Mouse (Mus musculus) forebrain, embryonic 16.5 days (tissue): ENCODE measurements around the gene Ccnd3. TPM values are rescaled to one million over a fixed set of nuclear protein-coding genes. Genes with fewer than 3 reads are reported as not detected.

Experiments
- ATAC-seq: fragments of 200-750 bp; cut with Nextera tagmentation; 2 replicates; pipeline ENCODE4 v1.8.0; 2017; ENCODE audit warnings: mild to moderate bottlenecking, moderate library complexity
- H3K27ac ChIP-seq: fragments of 300-500 bp; sonication (generic); 2 replicates; pipeline ENCODE4 v1.5.1; 2014; ENCODE audit warnings: low read length, control low read depth
- H3K27me3 ChIP-seq: fragments of 300-500 bp; sonication (generic); replicated peaks from 2 replicates; pipeline ENCODE4 v1.6.1; 2014; ENCODE audit warnings: low read length; ENCODE audit not compliant: control insufficient read depth, insufficient read depth
- H3K36me3 ChIP-seq: fragments of 300-500 bp; sonication (generic); 2 replicates; pipeline ENCODE4 v1.6.1; 2014; ENCODE audit not compliant: control insufficient read depth, insufficient read depth
- H3K4me1 ChIP-seq: fragments of 300-500 bp; sonication (generic); replicated peaks from 2 replicates; pipeline ENCODE4 v1.6.1; 2014; ENCODE audit warnings: low read length; ENCODE audit not compliant: control insufficient read depth, insufficient read depth
- H3K4me2 ChIP-seq: fragments of 300-500 bp; sonication (generic); 2 replicates; pipeline ENCODE4 v1.6.1; 2014; ENCODE audit warnings: mild to moderate bottlenecking, low read length, control low read depth
- H3K4me3 ChIP-seq: fragments of 300-500 bp; sonication (generic); replicated peaks from 2 replicates; pipeline ENCODE4 v1.5.1; 2014; ENCODE audit warnings: mild to moderate bottlenecking, low read length, control low read depth
- H3K9ac ChIP-seq: fragments of 300-500 bp; sonication (generic); replicated peaks from 2 replicates; pipeline ENCODE4 v1.6.1; 2014; ENCODE audit warnings: low read depth, low read length, control low read depth
- H3K9me3 ChIP-seq: fragments of 300-500 bp; sonication (generic); 2 replicates; pipeline ENCODE4 v1.6.1; 2016; ENCODE audit warnings: low read length; ENCODE audit not compliant: control insufficient read depth
- WGBS: fragments of 180-500 bp; shearing (Covaris S2); extraction: QIAGEN DNeasy Blood & Tissue Kit; methylation state at CpG from one replicate; pipeline ENCODE4 v1.1.7; 2014; 5-methylcytosine and 5-hydroxymethylcytosine counted together
- polyA plus RNA-seq: library from polyadenylated mRNA; unstranded; fragments of >200 nt; fragmentation: Nextera tagmentation; extraction: Ambion mirVana; gene quantifications from 2 replicates; pipeline ENCODE4 v1.2.1, GENCODE M21; 2015

Ccnd3 gene
- polyA plus RNA-seq, 1 experiment from 2014 or later = 58.5 TPM

DNA sequence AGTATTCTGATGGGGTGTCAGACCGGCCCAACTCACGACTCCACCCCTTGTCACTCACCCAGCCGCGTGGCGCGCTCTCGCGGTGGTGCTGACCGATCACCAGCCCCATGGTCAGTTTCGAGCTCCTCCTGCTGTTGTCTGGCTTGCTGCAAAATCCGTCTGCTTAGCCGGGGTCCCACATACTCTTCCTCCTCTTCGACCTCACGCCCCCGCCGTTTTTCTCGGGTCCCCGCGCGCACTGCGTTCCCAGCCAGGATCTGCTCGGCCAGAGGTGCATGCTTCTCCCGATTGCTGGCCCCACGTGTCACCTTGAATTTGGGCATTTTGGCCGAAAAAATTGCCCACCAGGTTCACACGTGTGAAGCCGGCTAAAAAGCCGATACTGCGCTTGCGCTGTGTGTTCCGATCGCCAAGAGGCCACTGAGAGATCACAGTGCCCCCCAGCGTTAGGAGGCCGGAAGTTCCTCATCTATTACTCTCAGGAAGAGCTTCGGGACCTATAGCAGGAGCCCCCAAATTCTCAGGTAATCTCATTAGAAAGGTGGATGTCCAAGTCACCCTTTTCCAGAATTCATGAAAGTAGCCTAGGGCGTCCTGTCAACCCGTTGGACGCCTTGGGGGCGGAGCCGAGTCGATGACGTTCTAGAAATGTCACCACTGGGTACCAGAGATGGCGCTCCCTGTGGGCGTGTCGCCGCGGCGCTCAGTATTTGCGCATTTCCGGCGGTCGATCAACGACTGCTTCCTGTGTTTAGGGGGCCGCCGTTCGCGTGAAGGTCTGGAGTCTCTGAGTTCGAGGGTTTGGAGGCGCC lies 106.2 kb downstream of the Ccnd3 start, which contains the start of the genes Bysl, Med20 and Gm20517:
Gene Bysl, minus strand, starts transcription at position 644 of the 812 bp plus-strand sequence.
Gene Med20, plus strand, starts transcription at position 734 of the 812 bp plus-strand sequence.
Gene Gm20517, plus strand, starts transcription at position 741 of the 812 bp plus-strand sequence.
- peak within 1 kb of the TSS; percentile 75 for H3K9ac ChIP-seq
- H3K4me2 ChIP-seq = peak within 1 kb of the TSS; percentile 94

DNA sequence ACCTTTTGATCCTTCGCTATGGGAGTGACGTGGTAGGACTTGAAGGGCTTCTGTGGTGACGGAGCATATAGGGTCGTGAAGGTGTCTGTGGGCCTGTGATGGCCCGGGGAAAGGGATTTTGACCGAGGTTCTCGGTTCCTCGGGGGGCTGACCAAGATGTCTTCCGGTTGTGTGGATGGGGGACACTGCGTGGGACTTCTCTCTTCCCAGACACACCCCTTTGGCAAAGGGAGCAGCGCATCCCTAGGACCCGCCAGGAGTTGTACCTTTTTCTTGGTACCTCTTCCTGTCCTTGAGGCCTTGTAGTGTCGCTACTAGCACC lies 106.8 kb downstream of the Ccnd3 start:
- H3K36me3 ChIP-seq = peaks cover 5% of the 10 kb centered on the region; the same call in 1 of the 2 replicates
- peak overlapping the region; percentile 75 for H3K9ac ChIP-seq
- H3K4me2 ChIP-seq = peak overlapping the region; percentile 94
- H3K27me3 ChIP-seq = no peaks in the 10 kb centered on the region
- peak overlapping the region; percentile 94 for H3K4me3 ChIP-seq
- ATAC-seq = no peak; the same call in 1 of the 2 replicates
- H3K9me3 ChIP-seq = no peaks in the 10 kb centered on the region
- peak overlapping the region; percentile 37; the same call in 1 of the 2 replicates for H3K27ac ChIP-seq
- WGBS = 0% methylated on average over 13 of the region's 13 CpGs
- H3K4me1 ChIP-seq = peaks cover 24% of the 10 kb centered on the region

More for the DNA sequence above, 106.2 kb downstream of the Ccnd3 start, which contains the start of the genes Bysl, Med20 and Gm20517:
- Histone ChIP-seq H3K27me3 (no peaks in the 10 kb centered on the region), H3K4me1 (peaks cover 24% of the 10 kb centered on the region), H3K36me3 (peaks cover 7% of the 10 kb centered on the region; the same call in 1 of the 2 replicates), H3K27ac (peak within 1 kb of the TSS; percentile 68), H3K9me3 (no peaks in the 10 kb centered on the region), H3K4me3 (peak within 1 kb of the TSS; percentile 94)
- WGBS = under 1% methylated on average over 59 of the region's 59 CpGs
- ATAC-seq = peak; percentile 97

DNA sequence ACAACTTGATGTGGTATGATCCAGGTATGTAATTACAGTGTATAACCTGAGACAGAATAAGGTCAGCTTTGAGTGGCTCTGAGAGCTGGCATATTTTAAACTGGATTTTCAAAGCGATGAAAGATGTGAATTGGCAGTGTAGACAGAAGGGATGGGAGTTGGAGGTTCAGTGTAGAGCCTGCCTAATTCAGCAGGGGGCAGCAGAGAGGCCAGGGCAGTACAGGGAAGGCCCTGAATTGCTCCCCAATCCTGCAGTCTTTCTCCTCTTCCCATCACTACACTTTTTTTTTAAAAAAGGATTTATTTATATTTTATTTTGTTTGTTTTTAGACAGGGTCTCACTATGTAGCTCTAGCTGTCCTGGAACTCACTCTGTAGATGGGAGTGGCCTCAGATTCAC lies 109.2 kb downstream of the Ccnd3 start:
- Histone ChIP-seq H3K4me1 (peaks cover 24% of the 10 kb centered on the region), H3K4me2 (no peak overlapping the region), H3K27me3 (no peaks in the 10 kb centered on the region), H3K9me3 (no peaks in the 10 kb centered on the region), H3K4me3 (no peak overlapping the region), H3K9ac (no peak overlapping the region), H3K36me3 (peaks cover 7% of the 10 kb centered on the region; the same call in 1 of the 2 replicates), H3K27ac (no peak overlapping the region)
- no peak for ATAC-seq
- 93% methylated on average over 1 of the region's 1 CpGs for WGBS

DNA sequence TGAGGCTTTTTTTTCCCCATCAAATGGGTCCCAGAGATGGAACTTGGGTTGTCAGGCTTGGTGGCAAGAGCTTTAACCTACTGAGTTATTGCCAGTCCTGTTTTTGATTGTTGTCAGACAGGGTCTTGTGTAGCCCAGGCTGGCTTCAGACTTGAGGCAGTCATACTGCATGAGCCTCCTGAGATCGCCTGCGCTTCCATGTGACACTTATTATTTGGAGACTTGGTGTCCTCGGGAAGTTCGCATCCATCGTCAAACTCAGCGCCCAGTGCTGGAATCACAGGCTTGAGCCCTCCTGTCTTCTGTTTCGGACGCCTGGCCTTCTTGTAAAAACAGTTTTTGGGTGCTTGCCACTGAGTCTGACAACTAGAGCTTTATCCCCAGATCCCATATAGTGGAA lies 111.3 kb downstream of the Ccnd3 start:
- Histone ChIP-seq H3K36me3 (peaks cover 7% of the 10 kb centered on the region; the same call in 1 of the 2 replicates), H3K4me1 (peaks cover 13% of the 10 kb centered on the region), H3K27ac (no peak overlapping the region), H3K9ac (no peak overlapping the region), H3K4me2 (no peak overlapping the region), H3K27me3 (no peaks in the 10 kb centered on the region), H3K4me3 (no peak overlapping the region), H3K9me3 (no peaks in the 10 kb centered on the region)
- 95% methylated on average over 8 of the region's 8 CpGs for WGBS
- ATAC-seq = no peak

DNA sequence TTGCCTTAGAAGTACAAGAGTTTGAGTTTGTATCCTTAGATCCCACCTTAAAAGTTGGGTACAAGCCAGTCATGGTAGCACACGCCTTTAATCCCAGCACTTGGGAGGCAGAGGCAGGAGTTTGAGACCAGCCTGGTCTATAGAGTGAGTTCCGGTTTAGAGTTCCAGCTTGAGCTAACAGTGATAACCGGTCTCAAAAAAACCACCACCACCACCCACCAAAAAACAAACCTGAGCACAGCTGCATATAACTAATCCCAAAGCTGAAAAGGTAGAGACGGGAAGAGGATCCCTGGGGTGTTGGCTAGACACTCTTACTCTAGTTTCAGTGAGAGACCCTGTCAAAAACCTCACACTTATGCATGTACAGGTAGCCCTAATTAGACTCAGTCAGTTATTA lies 111.8 kb downstream of the Ccnd3 start:
- Histone ChIP-seq H3K36me3 (peaks cover 7% of the 10 kb centered on the region; the same call in 1 of the 2 replicates), H3K27me3 (no peaks in the 10 kb centered on the region), H3K9me3 (no peaks in the 10 kb centered on the region), H3K4me2 (no peak overlapping the region), H3K9ac (no peak overlapping the region), H3K4me1 (peaks cover 13% of the 10 kb centered on the region), H3K4me3 (no peak overlapping the region), H3K27ac (no peak overlapping the region)
- ATAC-seq = no peak
- WGBS = 94% methylated on average over 4 of the region's 4 CpGs

DNA sequence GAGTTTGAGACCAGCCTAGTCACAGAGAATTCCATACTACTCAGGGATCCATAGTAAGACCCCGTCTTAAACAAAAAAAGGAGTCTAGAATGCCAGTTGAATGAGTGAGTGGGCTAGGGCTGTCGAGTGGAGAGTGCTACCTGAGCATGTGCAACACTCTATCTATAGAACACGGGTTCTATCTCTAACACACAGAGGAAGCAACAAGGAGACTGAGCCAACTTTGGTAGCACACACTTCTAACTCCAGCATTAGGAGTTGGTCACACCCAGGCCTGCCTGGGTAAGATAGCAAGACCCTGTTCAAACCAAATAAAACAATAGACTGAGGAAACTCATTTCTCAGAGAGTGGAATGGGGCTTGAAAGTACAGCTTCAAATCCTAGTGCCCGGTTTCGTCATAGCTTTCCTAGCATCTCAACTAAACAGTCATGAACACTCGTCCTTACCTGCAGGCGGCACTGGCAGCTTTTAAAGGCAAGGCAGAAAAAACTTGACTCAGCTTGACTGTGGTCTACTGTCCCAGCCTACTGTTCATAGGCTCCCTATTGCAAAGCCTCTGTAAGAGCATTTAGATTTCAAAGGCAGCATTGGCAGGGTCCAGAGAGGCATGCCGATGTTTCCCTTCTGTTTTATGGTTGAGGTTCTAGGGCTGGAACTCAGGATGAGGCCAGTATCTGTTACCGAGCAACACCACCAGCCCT lies 112.9 kb downstream of the Ccnd3 start:
- WGBS = 93% methylated on average over 9 of the region's 9 CpGs
- no peak for ATAC-seq
- H3K4me2 ChIP-seq = no peak overlapping the region
- H3K27me3 ChIP-seq = no peaks in the 10 kb centered on the region
- no peak overlapping the region for H3K27ac ChIP-seq
- no peak overlapping the region for H3K4me3 ChIP-seq
- H3K36me3 ChIP-seq = peaks cover 7% of the 10 kb centered on the region; the same call in 1 of the 2 replicates
- no peak overlapping the region for H3K9ac ChIP-seq
- H3K9me3 ChIP-seq = no peaks in the 10 kb centered on the region
- peaks cover 3% of the 10 kb centered on the region; the same call in 1 of the 2 replicates for H3K4me1 ChIP-seq

DNA sequence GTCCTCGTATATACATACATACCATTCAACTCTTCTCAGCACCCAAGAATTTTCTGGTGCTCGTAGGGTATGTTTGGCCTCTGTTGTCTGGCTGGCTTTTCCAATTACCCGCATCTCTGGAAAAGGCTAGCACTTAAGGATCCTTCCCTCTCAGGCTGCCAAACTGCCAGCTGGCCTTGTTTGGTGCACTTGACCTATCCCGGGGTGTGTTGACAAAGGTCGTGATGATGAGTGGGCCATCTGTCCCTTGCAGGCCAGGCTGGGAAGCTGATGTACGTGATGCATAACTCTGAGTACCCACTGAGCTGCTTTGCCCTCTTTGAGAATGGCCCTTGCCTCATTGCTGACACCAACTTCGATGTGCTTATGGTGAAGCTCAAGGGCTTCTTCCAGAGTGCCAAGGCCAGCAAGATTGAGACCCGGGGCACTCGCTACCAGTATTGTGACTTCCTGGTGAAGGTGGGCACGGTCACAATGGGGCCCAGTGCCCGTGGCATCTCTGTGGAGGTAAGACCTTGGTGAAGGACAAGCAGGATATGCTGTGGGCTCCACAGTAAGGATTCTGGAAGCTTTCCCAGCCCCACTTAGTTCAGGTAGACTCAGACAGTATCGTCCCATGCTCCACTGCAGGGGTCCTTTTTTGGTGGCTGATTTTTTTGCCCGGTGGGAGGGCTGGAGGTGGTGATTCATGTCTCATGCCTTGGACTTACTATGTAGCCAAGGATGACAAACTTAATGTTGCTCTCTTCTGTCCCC lies 113.9 kb downstream of the Ccnd3 start:
- WGBS = 92% methylated on average over 13 of the region's 13 CpGs
- H3K27me3 ChIP-seq = no peaks in the 10 kb centered on the region
- peaks cover 14% of the 10 kb centered on the region for H3K36me3 ChIP-seq
- H3K27ac ChIP-seq = no peak overlapping the region
- no peak overlapping the region for H3K4me3 ChIP-seq
- H3K9ac ChIP-seq = no peak overlapping the region
- no peak for ATAC-seq
- no peaks in the 10 kb centered on the region for H3K9me3 ChIP-seq
- H3K4me2 ChIP-seq = no peak overlapping the region
- no peaks in the 10 kb centered on the region for H3K4me1 ChIP-seq

DNA sequence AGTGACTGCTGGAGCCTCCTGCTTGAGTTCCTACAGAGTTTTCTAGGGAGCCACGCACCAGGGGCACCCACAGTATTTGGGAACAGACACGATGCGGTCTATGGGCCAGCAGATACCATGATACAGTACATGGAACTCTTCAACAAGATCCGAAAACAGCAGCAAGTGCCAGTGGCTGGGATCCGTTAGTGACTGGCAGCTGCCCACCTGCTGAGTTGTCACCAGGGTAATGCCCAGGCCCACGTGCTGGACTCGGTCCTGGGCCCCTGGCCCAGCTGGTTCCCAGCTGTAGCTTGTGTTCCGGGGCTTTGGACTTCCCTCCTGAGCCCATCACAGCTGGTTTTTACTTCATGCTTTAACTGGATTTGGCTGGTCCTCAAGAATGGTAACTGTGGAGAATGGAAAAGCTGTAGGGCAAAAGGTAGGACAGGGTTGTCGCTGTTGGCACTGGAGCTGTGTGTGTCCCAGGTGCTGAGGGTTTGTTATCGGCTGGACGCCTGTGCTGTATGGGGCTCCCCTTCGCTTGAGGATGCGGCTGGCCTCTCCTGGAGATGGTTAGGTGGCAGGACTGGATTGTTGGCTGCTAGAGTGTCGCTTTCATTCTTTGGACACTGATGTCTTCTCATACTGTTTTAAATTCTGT lies 118.2 kb downstream of the Ccnd3 start:
- Histone ChIP-seq H3K36me3 (peaks cover 11% of the 10 kb centered on the region), H3K27ac (no peak overlapping the region), H3K4me3 (no peak overlapping the region), H3K27me3 (no peaks in the 10 kb centered on the region), H3K9me3 (no peaks in the 10 kb centered on the region), H3K4me1 (no peaks in the 10 kb centered on the region), H3K9ac (no peak overlapping the region), H3K4me2 (no peak overlapping the region)
- no peak for ATAC-seq
- 95% methylated on average over 14 of the region's 14 CpGs for WGBS
